Mouse (Mus musculus): ENCODE results near the gene Aqp11.

GRCm38 (mm10) chr7:97717326-97717725 is 20.8 kb downstream of the Aqp11 start:
- TF ChIP-seq GATA1 (IDR thresholded peaks at IDR 0.05; ENCODE audit: borderline replicate concordance, low read length) (no peak), FLI1 (IDR thresholded peaks at IDR 0.05; ENCODE audit: low read length) (no peak)
